Mouse (Mus musculus) erythroid progenitor cell, adult 5-6 weeks (primary cell): ENCODE data around the gene Icmt. TPM values are rescaled to one million over a fixed set of nuclear protein-coding genes. Genes with fewer than 3 reads are reported as not detected.

Experiments used
- ATAC-seq: replicated peaks from 2 replicates; pipeline ENCODE4 v1.8.0; 2016; ENCODE audit warnings: moderate number of reproducible peaks, mild to moderate bottlenecking, moderate TSS enrichment, inconsistent platforms; ENCODE audit not compliant: poor library complexity, low FRiP score, severe bottlenecking
- total RNA-seq, 2 experiments: library from RNA; stranded (forward) in 1 of 2; stranded (reverse) in 1 of 2; fragments of 150-400 nt in 1 of 2; fragments of 186-747, 209-891 nt in 1 of 2; gene quantifications; 2 replicates each; pipeline versions ENCODE4 v1.2.3 to v1.2.4; 2015 to 2017; ENCODE audit warnings: low replicate concordance in 2 of 2

Gene Icmt
- total RNA-seq, 2 experiments from 2014 or later, result 8.0 to 14.2 TPM

- no peak for ATAC-seq
These were observed 29.5 kb downstream of the Icmt start for GRCm38 (mm10) chr4:152326543-152326942.

GRCm38 (mm10) chr4:152328691-152329090 is 31.7 kb downstream of the Icmt start:
- ATAC-seq, result no peak

GRCm38 (mm10) chr4:152332952-152333351 is 35.9 kb downstream of the Icmt start:
- ATAC-seq, result no peak

- ATAC-seq, result no peak
These were observed 36.6 kb downstream of the Icmt start for GRCm38 (mm10) chr4:152333587-152333986.

- no peak for ATAC-seq
These were observed 40.7 kb downstream of the Icmt start for GRCm38 (mm10) chr4:152337772-152338171.

- no peak for ATAC-seq
These were observed 41.6 kb downstream of the Icmt start, which contains the start of gene Chd5 for GRCm38 (mm10) chr4:152338419-152339292. Gene Chd5 (plus strand): TSS chr4:152338651.

- no peak for ATAC-seq
These were observed 42.3 kb downstream of the Icmt start for GRCm38 (mm10) chr4:152339293-152339790.

- no peak for ATAC-seq
These were observed 43.7 kb downstream of the Icmt start for GRCm38 (mm10) chr4:152340584-152341284.

GRCm38 (mm10) chr4:152343296-152343695 is 46.3 kb downstream of the Icmt start:
- no peak for ATAC-seq

- no peak for ATAC-seq
These were observed 47.6 kb downstream of the Icmt start for GRCm38 (mm10) chr4:152344651-152345050.

GRCm38 (mm10) chr4:152345120-152345889 is 48.3 kb downstream of the Icmt start:
- ATAC-seq, result no peak

GRCm38 (mm10) chr4:152349837-152350381 is 52.9 kb downstream of the Icmt start:
- ATAC-seq, result no peak

GRCm38 (mm10) chr4:152350722-152351421 is 53.8 kb downstream of the Icmt start:
- no peak for ATAC-seq

GRCm38 (mm10) chr4:152351422-152352305 is 54.6 kb downstream of the Icmt start:
- no peak for ATAC-seq

GRCm38 (mm10) chr4:152353886-152354637 is 57.0 kb downstream of the Icmt start:
- no peak for ATAC-seq

GRCm38 (mm10) chr4:152355672-152356071 is 58.6 kb downstream of the Icmt start:
- no peak for ATAC-seq
